Mouse (Mus musculus) bone marrow macrophage, adult 2 months (primary cell): ENCODE results near the gene Colca2. TPM values are rescaled to one million over a fixed set of nuclear protein-coding genes. Genes with fewer than 3 reads are reported as not detected.

ENCODE experiments used
- H3K27ac ChIP-seq: 2 replicates; pipeline ENCODE4 v1.5.1; 2012; ENCODE audit warnings: low read depth, low read length; ENCODE audit not compliant: insufficient read depth
- H3K4me1 ChIP-seq: 2 replicates; pipeline ENCODE4 v1.6.1; 2012; ENCODE audit warnings: low read length; ENCODE audit not compliant: control insufficient read depth, insufficient read depth
- H3K4me3 ChIP-seq: 2 replicates; pipeline ENCODE4 v1.5.1; 2012; ENCODE audit warnings: mild to moderate bottlenecking, low read length, moderate library complexity; ENCODE audit not compliant: insufficient read depth
- CTCF ChIP-seq: IDR thresholded peaks from 2 replicates; pipeline ENCODE4 v1.5.1; 2012; ENCODE audit warnings: low read depth, mild to moderate bottlenecking, low read length, moderate library complexity
- POLR2A ChIP-seq: IDR thresholded peaks from 2 replicates; pipeline ENCODE4 v1.6.1; 2012; ENCODE audit warnings: mild to moderate bottlenecking, low read depth, low read length, borderline replicate concordance
- polyA plus RNA-seq: library from polyadenylated mRNA; stranded (reverse); fragments of >200 nt; gene quantifications from 2 replicates; pipeline ENCODE4 v1.2.4, GENCODE M21; 2012; ENCODE audit not compliant: missing spikeins, insufficient read depth, insufficient read length

The Colca2 gene
- not detected in 2 replicates for polyA plus RNA-seq

DNA sequence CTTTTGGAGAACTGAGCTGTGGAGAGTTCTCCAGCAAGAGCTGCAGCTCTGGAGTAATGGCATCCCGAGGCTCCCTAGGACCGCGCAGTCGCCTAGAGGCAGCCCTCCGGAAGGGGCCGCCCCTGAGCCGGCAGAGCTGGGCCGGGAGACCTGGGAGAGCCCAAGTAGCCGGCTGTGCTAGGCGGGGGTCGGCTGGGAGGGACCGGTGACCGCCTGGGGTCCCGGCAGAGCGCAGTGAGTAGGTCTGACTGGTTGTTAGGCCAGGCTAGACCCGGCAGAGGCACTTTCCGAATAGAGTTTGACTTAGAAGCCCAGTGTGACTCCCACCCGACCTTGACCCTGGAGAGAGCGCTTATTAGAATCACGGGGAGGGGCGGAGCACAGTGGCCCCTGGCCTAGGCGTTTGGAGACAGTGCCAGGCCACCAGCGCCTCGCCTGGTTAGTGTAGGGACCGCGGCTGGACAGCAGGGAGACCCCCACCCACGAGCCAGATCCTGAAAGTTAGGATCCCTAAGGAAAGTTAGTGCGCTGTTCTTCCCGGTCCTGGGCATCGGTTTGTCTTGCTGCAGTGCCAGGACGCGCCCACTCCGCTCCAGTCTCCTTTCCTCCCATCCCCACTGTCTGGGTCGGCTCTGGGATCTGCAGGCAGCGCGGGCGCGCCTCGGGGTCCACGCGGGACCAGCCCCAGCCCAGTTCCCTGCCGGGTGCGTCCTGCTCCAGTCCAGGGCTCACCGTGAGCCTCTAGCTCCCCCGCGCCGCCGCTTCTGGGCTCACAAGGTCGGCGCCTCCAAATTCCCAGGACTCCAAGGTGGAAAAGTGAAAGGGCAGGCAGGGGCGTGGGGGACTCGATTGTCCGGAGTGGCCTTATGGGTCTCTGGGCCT lies at the start of gene Colca2:
Gene Colca2 (minus strand): TSS at position 70 of the 882 bp plus-strand sequence.
- H3K27ac ChIP-seq, result no peak within 1 kb of the TSS
- no peak within 1 kb of the TSS for H3K4me3 ChIP-seq
- H3K4me1 ChIP-seq, result no peaks in the 10 kb centered on the region
- no peak for TF ChIP-seq POLR2A
- TF ChIP-seq CTCF, result no peak

DNA sequence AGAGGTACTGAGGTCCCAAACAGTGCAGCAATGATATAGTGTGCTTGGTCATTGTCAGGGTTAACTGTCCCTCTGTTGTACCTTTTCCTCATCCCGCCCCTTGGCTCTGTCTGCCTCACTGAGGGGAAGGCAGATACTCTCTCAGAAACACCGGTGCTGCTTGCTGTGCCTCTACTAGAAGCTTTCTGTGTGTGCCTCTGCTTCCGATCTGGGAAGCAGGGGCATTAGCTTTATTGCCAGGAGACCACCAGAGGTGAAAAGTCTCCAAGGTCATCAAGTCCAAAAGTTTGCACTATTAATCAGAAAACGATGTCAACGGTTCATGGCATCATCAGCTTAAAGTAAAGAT lies 49.2 kb upstream of the Colca2 start:
- H3K4me1 ChIP-seq, result no peaks in the 10 kb centered on the region
- no peak overlapping the region for H3K4me3 ChIP-seq
- no peak for TF ChIP-seq CTCF
- TF ChIP-seq POLR2A, result no peak
- no peak overlapping the region for H3K27ac ChIP-seq

DNA sequence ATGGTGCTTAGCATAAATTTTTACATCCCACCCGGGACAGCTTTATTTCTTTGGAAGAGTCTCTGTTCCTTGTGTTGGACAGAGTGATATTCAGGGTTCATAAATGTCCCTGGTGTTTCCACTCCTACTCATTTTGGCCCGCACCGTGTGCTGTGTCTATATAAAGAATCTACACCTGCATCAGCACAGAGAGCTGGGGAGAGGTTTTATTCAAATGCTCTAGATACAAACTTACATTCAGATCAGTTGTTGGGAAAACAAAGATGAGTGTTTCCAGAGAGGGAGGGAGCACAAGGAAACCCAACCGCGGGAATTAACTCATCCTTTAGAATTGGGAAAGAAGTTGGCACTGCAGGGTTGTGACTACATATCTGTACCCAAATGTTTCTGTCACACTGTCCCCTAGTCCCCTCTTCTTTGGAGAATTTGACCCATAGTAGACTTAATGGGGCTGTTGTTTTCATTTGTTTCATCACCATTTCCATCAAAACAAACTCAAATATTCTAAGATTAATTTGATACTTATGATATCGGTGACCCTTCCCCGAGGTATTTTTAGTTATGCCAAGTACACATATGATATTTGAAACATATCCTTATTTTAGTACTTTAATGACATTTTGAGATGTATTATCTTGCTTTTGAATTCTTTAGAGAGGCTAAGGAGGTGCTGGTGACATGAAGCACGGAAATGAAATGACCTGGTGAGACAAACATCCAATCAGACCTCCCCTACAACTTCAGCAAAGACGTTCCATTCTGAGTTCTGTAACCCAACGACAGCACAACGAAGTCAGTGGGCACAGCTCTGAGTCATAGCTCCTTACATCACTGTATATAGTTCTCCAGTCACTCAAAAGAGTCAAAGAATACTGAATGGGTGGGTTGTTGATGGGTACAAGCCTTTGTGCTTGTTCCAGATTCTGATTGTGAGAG lies 48.5 kb upstream of the Colca2 start:
- Histone ChIP-seq H3K27ac (no peak overlapping the region), H3K4me3 (no peak overlapping the region), H3K4me1 (no peaks in the 10 kb centered on the region)
- TF ChIP-seq POLR2A (no peak), CTCF (no peak)

DNA sequence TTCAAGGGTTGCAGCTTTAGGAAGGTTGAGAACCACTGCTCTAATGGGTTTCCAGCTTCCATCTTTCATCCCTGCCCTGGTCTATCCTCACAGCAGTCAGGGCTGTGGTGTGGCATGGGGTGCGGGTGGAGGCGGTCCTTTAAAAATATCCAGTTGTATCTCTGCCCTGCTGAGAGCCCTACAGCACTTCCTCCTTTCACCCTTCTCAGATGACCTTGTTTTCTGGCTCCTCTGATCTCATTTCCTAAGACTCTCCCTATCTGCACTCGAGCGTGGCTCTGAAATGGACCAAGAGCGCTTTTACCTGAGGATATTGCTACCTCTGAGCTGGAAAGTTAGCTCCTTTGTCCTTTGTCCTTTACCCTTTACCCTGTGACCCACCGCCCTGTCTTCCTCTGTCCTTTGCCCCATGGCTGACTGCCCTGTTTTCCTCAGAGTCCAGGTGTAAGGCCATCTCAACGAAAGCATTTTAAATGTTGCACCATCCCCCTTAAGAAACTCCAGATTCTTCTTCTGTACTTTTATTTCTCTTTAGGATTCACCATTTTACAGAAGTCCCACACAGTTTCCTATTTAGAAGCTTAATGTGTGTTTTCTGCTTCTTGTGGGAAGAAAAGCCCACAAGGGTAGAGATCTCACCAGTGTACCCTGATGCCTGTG lies 46.2 kb upstream of the Colca2 start:
- H3K27ac ChIP-seq, result no peak overlapping the region
- TF ChIP-seq POLR2A (no peak), CTCF (no peak)
- no peaks in the 10 kb centered on the region for H3K4me1 ChIP-seq
- no peak overlapping the region for H3K4me3 ChIP-seq

DNA sequence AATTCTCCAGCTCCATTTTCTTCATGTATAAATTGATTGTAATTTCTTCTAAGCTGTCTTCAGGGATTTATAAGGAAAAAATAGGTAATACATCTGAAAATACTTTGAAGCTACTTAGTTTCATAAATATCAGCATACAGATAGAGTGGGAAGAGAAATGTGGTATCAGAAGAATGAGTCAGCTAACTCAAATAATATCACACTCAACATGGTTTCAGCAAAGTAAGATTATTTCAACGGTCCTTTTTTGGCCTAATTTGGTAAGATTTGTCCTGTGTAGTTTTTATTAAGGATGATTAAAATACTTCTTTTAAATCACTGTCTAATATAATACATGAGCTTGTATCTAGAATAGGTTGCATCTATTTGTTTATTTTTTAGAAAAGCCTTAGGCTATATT lies 41.7 kb upstream of the Colca2 start:
- H3K27ac ChIP-seq, result no peak overlapping the region
- no peaks in the 10 kb centered on the region for H3K4me1 ChIP-seq
- TF ChIP-seq CTCF, result no peak
- no peak for TF ChIP-seq POLR2A

DNA sequence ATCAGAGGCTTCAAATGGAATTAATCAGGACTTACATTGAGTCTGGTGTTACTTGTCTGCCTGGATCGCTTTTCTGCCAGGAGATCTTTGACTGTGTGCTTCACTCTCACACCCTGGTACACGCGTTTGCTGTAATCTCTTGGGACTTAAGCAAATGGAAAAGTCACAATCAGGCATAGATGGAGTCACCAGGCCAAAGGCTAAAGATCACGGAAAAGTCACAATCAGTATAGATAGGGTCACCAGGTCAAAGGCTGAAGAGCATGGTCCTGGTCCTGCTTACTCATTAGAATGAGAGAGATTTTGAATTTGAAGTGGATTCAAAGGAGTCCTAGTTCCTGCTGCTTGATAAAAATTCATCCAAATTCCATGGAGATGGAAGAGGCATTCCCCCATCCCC lies 39.9 kb upstream of the Colca2 start:
- TF ChIP-seq CTCF (no peak), POLR2A (no peak)
- no peaks in the 10 kb centered on the region for H3K4me1 ChIP-seq
- no peak overlapping the region for H3K4me3 ChIP-seq
- no peak overlapping the region for H3K27ac ChIP-seq

More for the DNA sequence above, 41.7 kb upstream of the Colca2 start:
- no peak overlapping the region for H3K4me3 ChIP-seq

DNA sequence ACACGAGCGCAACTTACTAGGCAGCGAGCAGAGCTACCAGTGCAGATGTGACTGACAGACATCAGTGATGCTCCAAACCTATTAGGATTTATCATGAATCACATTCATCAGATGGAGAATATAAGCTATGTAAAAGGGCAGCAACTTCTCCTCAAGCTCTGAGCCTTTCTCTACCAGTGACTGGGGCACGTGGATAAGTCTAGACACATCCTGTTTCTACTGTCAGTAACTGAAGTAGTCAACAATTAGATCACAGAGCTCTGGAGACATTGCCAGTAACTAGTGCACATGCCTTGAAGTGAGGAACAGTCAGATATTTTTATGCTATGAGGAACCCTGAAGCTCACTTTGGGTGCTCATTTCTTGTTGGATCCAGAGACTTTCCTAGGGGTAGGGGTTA lies 39.0 kb upstream of the Colca2 start:
- TF ChIP-seq CTCF, result no peak
- no peak for TF ChIP-seq POLR2A

DNA sequence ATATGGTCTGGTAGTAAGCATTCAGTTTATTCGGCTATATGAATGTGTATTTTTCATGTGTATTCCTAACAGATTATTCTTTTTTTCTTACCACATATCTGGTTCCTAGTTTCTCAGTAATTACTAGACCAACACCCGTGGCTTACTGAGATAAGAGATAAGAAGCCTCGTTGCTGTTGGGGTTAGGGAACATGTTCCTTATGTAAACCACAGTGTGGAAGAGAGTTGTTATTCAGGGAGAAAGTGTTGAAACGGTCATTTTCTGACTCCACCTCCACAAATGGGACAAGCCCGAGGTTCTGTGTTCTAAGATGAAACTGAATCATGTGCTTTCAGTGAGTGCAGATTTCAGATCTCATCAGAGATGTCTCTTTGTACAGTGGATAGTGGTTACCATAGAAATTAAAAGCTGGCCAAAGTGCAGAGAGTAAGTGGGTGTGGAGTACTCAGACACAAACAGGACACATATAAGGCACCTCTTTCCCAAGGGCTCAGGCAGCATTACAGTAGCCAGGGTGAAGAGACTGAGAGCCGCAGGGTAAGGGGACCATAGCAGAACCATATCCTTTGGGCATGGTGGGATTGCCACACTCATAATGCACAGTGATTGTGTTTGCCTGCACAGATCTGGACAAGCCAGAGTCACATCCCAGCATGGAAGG lies 37.2 kb upstream of the Colca2 start:
- Histone ChIP-seq H3K4me3 (no peak overlapping the region), H3K4me1 (no peaks in the 10 kb centered on the region), H3K27ac (no peak overlapping the region)
- TF ChIP-seq POLR2A (no peak), CTCF (no peak)

More for the DNA sequence above, 39.0 kb upstream of the Colca2 start:
- Histone ChIP-seq H3K4me3 (no peak overlapping the region), H3K4me1 (no peaks in the 10 kb centered on the region), H3K27ac (no peak overlapping the region)
